Mouse (Mus musculus) stomach, postnatal 0 days (tissue): ENCODE data around the gene Rpp30.

Experiments
- CTCF ChIP-seq: IDR thresholded peaks from 2 replicates; pipeline ENCODE4 v1.5.1; 2016; ENCODE audit warnings: antibody characterized with exemption, low read depth, mild to moderate bottlenecking, moderate library complexity
- EP300 ChIP-seq: optimal IDR thresholded peaks from 2 replicates; pipeline ENCODE3; 2016; ENCODE audit warnings: antibody characterized with exemption

- TF ChIP-seq CTCF (no peak), EP300 (no peak)
These were observed 49.5 kb downstream of the Rpp30 start for GRCm38 (mm10) chr19:36133064-36133463.
